Mouse (Mus musculus) layer of hippocampus, adult 8-10 months (tissue): Measurements from ENCODE around the gene Fez2. TPM values are rescaled to one million over a fixed set of nuclear protein-coding genes. Genes with fewer than 3 reads are reported as not detected.

Source experiments
- DNase-seq, 2 experiments: peaks; one replicate each; pipeline ENCODE4 v3.0.0; 2022; ENCODE audit warnings: low spot score in 2 of 2
- total RNA-seq, 4 experiments: library from RNA; stranded (reverse); gene quantifications; 2 replicates each; pipeline ENCODE4 v1.2.4; 2022

Gene Fez2
- total RNA-seq, 4 experiments from 2014 or later: 34.4 to 40.9 (median 36.8) TPM

DNA sequence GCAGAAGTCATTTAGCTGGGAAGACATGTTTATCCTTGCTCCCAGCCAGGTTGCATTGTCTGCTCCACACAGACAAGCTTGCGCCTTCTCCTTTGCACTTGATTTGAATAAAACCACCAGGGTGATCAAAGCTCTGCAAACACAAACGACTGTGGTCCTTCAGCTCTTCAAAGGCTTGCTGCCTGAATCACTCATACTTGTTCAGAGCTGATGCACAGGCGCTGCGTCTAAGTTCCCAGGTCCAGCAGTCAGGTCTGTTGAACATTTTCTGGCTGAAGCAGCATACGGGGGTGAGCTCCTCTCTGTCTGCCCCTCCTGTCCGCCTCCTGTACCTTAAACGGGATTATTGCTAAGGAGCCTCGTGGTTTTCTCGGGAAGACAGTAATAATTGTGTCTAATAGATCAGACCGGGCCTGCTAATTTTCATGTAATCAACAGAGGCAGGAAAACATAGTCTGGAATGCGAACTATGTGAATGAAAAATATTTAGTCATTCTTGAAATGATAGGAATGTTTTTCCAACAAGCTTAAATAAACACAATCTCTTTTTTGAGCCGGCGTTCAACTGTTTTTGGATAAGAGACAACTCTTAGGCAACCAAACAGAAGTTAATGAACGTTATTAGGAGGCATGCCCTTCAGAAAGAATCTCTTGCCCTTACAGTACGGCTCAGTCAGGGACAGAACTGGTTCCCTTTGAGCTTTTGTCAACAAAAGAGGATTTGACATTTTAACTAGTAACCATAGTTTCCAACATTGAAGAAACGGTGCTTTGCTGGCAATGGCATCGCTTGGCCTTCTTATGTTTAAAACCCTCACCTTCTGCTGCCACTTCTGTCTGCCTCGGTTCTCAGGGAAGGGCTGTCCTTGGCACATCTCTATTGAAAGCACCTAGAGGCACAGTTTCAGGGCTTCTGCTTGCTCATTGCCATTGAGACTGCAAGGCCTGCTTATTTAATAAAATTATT lies 95.3 kb downstream of the Fez2 start:
- no peak for DNase-seq

DNA sequence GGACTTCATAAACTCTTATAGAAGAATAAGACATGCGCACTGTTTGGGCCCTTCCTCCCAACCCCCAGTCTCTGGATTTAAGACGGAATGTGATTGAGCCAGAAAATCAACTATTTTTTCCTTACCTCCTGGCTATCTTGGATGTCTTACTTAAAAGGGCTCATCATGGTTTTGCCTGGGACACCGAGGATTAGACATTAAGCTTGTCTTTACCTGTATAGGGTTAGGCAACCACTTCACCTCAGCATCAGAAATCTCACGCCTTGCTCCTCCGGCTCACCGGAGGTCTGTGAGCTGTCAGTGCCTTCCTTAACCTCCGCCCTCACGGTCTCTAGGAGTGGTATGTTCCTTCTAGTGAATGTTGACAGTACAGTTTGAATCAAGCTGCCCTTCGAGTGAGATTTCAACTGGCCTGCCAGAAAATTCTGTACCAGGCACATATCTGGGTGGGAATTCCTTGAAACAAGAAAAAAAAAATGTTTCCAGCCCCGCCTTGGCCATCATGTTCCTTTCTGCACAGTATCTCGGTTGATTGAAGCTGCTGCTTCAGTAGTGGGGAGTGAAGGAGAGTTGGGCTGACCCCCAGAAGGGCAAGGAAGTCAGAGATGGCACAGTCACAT lies 96.6 kb downstream of the Fez2 start:
- no peak for DNase-seq

Other genes with a start within 250 kb of the Fez2 start
- 100 to 1,000 TPM; 134 to 154 (median 144) TPM for gene Crim1, start 217.9 kb downstream of the Fez2 start, total RNA-seq
- 1 to 10 TPM; 5.1 to 6.1 (median 5.5) TPM for gene Vit, start 89.9 kb upstream of the Fez2 start, total RNA-seq